Mouse (Mus musculus): Measurements from ENCODE around the gene Eefsec.

DNA sequence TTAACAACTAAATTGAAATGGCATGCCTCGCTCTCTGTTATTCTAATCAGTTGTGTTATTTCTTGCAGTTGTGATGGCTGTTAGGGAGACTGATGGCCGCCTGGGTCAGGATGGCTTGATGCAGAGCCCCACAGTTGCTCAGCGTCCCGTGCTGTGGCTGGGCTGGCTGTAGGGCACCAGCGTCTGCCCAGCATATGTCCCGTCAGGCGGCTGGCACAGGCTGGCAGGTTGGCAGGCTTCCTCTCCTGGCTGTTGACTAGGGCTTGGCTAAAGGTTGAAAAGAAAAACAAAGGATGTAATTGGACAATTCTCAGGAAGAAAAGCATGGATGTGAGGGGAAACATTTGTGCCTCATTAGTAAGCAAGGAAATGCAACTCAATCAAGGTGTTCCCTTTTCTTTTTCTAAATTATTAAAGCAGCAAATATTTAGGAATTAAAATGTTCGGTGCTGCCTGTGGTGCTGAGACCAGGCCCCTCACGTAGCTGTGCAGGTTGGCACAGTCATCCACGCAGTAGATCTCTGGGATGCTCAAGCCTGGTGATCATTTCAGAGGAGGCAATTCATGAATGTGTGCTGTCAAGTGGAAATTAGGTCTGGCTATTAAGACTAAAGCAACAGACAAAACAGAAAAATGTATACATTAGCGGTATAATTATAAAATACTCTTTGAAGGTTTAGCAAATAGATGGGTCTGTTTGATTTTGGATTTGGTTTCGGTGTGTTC is 44.5 kb upstream of the Eefsec start:
- TF ChIP-seq CTCF (IDR thresholded peaks at IDR 0.05; ENCODE audit: low read depth) (no peak), EP300 (IDR thresholded peaks at IDR 0.05; ENCODE audit: low read depth) (no peak)
